Mouse (Mus musculus): ENCODE measurements around the gene Rell1. TPM values are rescaled to one million over a fixed set of nuclear protein-coding genes. Genes with fewer than 3 reads are reported as not detected.
A peak's percentile ranks its signal among the peaks of the same experiment; 100 is the strongest.

Gene Rell1
- total and polyA plus RNA-seq, 2 experiments: 5.7 to 8.4 TPM

- no peaks in the 10 kb centered on the region; the same call in 1 of the 2 replicates for H3K36me3 ChIP-seq (ENCODE audit: control insufficient read depth, insufficient read depth, low read length)
- H3K27ac ChIP-seq (replicated peaks; ENCODE audit: insufficient read depth, low read depth, low read length): peak overlapping the region; percentile 37; the same call in 1 of the 2 replicates
- TF ChIP-seq CTCF (IDR thresholded peaks at IDR 0.05; ENCODE audit: low read depth, low read length) (no peak), POLR2A (IDR thresholded peaks at IDR 0.05; ENCODE audit: extremely low read depth, insufficient read depth, low read length) (no peak)
- WGBS: 71% methylated on average over 18 of the region's 18 CpGs
- H3K9ac ChIP-seq (ENCODE audit: low read depth, low read length): no peak overlapping the region
- H3K79me2 ChIP-seq (ENCODE audit: control insufficient read depth, insufficient read depth, low read length): peaks cover 27% of the 10 kb centered on the region; the same call in 1 of the 2 replicates
- no peaks in the 10 kb centered on the region for H3K27me3 ChIP-seq (ENCODE audit: control insufficient read depth, insufficient read depth, low read length)
- no peak for DNase-seq (ENCODE audit: extremely low read depth, low read depth, low spot score)
- H3K4me3 ChIP-seq (ENCODE audit: insufficient read depth, low read depth, low read length): no peak overlapping the region
- H3K4me1 ChIP-seq (ENCODE audit: control insufficient read depth, insufficient read depth, low read length): no peaks in the 10 kb centered on the region
Observed at GRCm38 (mm10) chr5:63958963-63959708, 9.6 kb downstream of the Rell1 start.

DNA sequence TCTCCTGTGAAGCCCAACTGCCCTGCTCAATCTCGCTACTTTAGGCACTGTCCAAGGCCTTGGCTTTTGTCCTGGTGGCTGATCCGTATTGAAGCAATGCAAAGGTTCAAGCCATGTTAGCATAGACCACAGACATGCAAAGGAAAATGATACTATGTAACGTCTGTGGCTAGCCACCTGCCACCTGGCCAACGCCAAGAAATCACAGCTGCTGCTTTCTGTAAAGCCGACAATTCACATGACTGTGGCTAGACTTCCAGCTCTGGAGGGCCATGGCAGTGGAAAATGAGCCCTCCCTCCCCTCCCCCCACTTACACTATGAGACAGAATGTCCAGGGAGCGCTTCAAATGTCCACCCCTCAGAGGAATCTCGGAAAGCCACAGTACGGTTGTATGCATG is 11.1 kb downstream of the Rell1 start:
- peaks cover 8% of the 10 kb centered on the region; the same call in 1 of the 2 replicates for H3K4me1 ChIP-seq (ENCODE audit: control insufficient read depth, insufficient read depth, low read length)
- DNase-seq (ENCODE audit: extremely low read depth, low read depth, low spot score): no peak
- no peak overlapping the region for H3K4me3 ChIP-seq (ENCODE audit: insufficient read depth, low read depth, low read length)
- no peak overlapping the region for H3K9ac ChIP-seq (ENCODE audit: low read depth, low read length)
- TF ChIP-seq POLR2A (IDR thresholded peaks at IDR 0.05; ENCODE audit: extremely low read depth, insufficient read depth, low read length) (no peak), CTCF (IDR thresholded peaks at IDR 0.05; ENCODE audit: low read depth, low read length) (no peak)
- peaks cover 20% of the 10 kb centered on the region; the same call in 1 of the 2 replicates for H3K79me2 ChIP-seq (ENCODE audit: control insufficient read depth, insufficient read depth, low read length)
- WGBS: 73% methylated on average over 8 of the region's 8 CpGs
- H3K36me3 ChIP-seq (ENCODE audit: control insufficient read depth, insufficient read depth, low read length): no peaks in the 10 kb centered on the region; the same call in 1 of the 2 replicates
- H3K27me3 ChIP-seq (ENCODE audit: control insufficient read depth, insufficient read depth, low read length): no peaks in the 10 kb centered on the region
- H3K27ac ChIP-seq (replicated peaks; ENCODE audit: insufficient read depth, low read depth, low read length): no peak overlapping the region

- TF ChIP-seq POLR2A (IDR thresholded peaks at IDR 0.05; ENCODE audit: extremely low read depth, insufficient read depth, low read length): no peak
- TF ChIP-seq CTCF (IDR thresholded peaks at IDR 0.05; ENCODE audit: low read depth, low read length): no peak
- 96% methylated on average over 11 of the region's 11 CpGs for WGBS
- Histone ChIP-seq H3K79me2 (ENCODE audit: control insufficient read depth, insufficient read depth, low read length) (peaks cover 12% of the 10 kb centered on the region; the same call in 1 of the 2 replicates), H3K4me1 (ENCODE audit: control insufficient read depth, insufficient read depth, low read length) (peaks cover 18% of the 10 kb centered on the region), H3K4me3 (ENCODE audit: insufficient read depth, low read depth, low read length) (no peak overlapping the region), H3K9ac (ENCODE audit: low read depth, low read length) (no peak overlapping the region), H3K27ac (replicated peaks; ENCODE audit: insufficient read depth, low read depth, low read length) (no peak overlapping the region), H3K27me3 (ENCODE audit: control insufficient read depth, insufficient read depth, low read length) (no peaks in the 10 kb centered on the region), H3K36me3 (ENCODE audit: control insufficient read depth, insufficient read depth, low read length) (no peaks in the 10 kb centered on the region; the same call in 1 of the 2 replicates)
- DNase-seq (ENCODE audit: extremely low read depth, low read depth, low spot score): no peak
Observed at GRCm38 (mm10) chr5:63956411-63956810, 12.3 kb downstream of the Rell1 start.

- TF ChIP-seq POLR2A (IDR thresholded peaks at IDR 0.05; ENCODE audit: extremely low read depth, insufficient read depth, low read length): no peak
- no peak for TF ChIP-seq CTCF (IDR thresholded peaks at IDR 0.05; ENCODE audit: low read depth, low read length)
- Histone ChIP-seq H3K27me3 (ENCODE audit: control insufficient read depth, insufficient read depth, low read length) (no peaks in the 10 kb centered on the region), H3K4me1 (ENCODE audit: control insufficient read depth, insufficient read depth, low read length) (peaks cover 37% of the 10 kb centered on the region), H3K79me2 (ENCODE audit: control insufficient read depth, insufficient read depth, low read length) (peaks cover 20% of the 10 kb centered on the region; the same call in 1 of the 2 replicates), H3K27ac (replicated peaks; ENCODE audit: insufficient read depth, low read depth, low read length) (no peak overlapping the region; the same call in 1 of the 2 replicates), H3K36me3 (ENCODE audit: control insufficient read depth, insufficient read depth, low read length) (no peaks in the 10 kb centered on the region), H3K4me3 (ENCODE audit: insufficient read depth, low read depth, low read length) (no peak overlapping the region), H3K9ac (ENCODE audit: low read depth, low read length) (peak overlapping the region; percentile 2)
- 52% methylated on average over 15 of the region's 15 CpGs for WGBS
- peak; percentile 62 for DNase-seq (ENCODE audit: extremely low read depth, low read depth, low spot score)
Observed at GRCm38 (mm10) chr5:63953401-63954032, 15.2 kb downstream of the Rell1 start.

DNA sequence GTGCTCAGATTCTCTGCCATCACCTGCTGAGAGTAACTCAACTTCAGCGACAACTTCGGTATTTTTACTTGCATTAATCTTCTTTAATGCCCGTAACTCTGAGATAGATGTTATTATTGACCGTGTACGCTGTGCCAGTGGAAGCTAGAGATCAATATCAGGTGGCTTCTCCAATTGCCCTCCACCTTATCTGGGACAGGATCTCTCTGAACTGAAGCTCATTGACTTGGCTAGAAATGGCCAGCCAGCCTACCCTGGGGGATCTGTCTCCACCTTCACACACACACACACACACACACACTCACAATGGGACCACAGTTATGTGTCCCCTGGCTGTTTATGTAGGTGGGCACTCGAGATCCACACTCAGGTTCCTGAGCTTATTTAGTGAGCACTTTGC is 16.7 kb downstream of the Rell1 start:
- no peaks in the 10 kb centered on the region for H3K27me3 ChIP-seq (ENCODE audit: control insufficient read depth, insufficient read depth, low read length)
- peak overlapping the region; percentile 78 for H3K27ac ChIP-seq (replicated peaks; ENCODE audit: insufficient read depth, low read depth, low read length)
- TF ChIP-seq CTCF (IDR thresholded peaks at IDR 0.05; ENCODE audit: low read depth, low read length): no peak
- TF ChIP-seq POLR2A (IDR thresholded peaks at IDR 0.05; ENCODE audit: extremely low read depth, insufficient read depth, low read length): no peak
- DNase-seq (ENCODE audit: extremely low read depth, low read depth, low spot score): peak; percentile 87
- peaks cover 22% of the 10 kb centered on the region; the same call in 1 of the 2 replicates for H3K79me2 ChIP-seq (ENCODE audit: control insufficient read depth, insufficient read depth, low read length)
- H3K4me1 ChIP-seq (ENCODE audit: control insufficient read depth, insufficient read depth, low read length): peaks cover 38% of the 10 kb centered on the region
- H3K36me3 ChIP-seq (ENCODE audit: control insufficient read depth, insufficient read depth, low read length): no peaks in the 10 kb centered on the region
- peak overlapping the region; percentile 20; the same call in 1 of the 2 replicates for H3K9ac ChIP-seq (ENCODE audit: low read depth, low read length)
- no peak overlapping the region for H3K4me3 ChIP-seq (ENCODE audit: insufficient read depth, low read depth, low read length)
- 18% methylated on average over 6 of the region's 6 CpGs for WGBS
